In the genomic region with DNA sequence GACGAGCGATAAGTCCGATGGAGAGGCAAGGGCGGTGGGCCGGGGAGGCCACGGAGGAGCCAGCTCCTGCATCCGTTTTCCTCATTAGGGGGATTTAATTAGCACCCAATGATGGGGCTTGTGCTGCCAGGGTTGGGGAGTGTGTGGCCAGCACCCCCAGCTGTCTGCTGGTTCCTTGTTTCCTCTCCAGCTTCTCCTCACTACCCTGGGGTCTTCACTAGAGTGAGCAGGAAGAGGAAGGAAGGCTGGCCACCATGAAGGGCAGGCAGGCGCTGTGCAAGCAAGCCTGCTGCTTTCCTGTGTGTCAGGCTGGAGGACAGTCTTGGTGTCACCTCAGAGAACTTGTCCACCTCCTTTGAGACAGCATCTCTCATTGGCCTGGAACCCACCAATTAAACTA, we compare ENCODE assay signal across 23 mouse cellular contexts. TPM values are rescaled to one million over a fixed set of nuclear protein-coding genes. Genes with fewer than 3 reads are reported as not detected.
DNase-seq lines count a peak whose midpoint lies in the region; ATAC-seq lines count a peak whose summit lies in the region.
"Had no signal": no experiment of that assay in that cellular context is flagged by ENCODE, and none has a peak within 500 bp of the region (broad histone marks: within the 10 kb centered on the region; RNA-seq: fewer than 3 reads in every experiment).

No protein-coding gene starts in this region.

- no peak overlapping the region for H3K27ac ChIP-seq in midbrain, embryonic 11.5 days (ENCODE audit: low read depth, low read length)
- no peak overlapping the region for H3K27ac ChIP-seq in midbrain, embryonic 16.5 days (ENCODE audit: low read length)
- peak overlapping the region; percentile 82 for H3K27ac ChIP-seq in forebrain, embryonic 10.5 days
- H3K27ac ChIP-seq in forebrain, embryonic 16.5 days (ENCODE audit: low read length), result peak overlapping the region; percentile 53
- H3K27ac ChIP-seq in limb, embryonic 11.5 days (replicated peaks; ENCODE audit: low read depth, low read length), result no peak overlapping the region
- H3K27ac ChIP-seq: limb, embryonic 13.5 days; stomach, embryonic 15.5 days had no signal

- H3K9me3 ChIP-seq in midbrain, embryonic 11.5 days (ENCODE audit: control insufficient read depth, low read length), result no peaks in the 10 kb centered on the region
- no peaks in the 10 kb centered on the region for H3K9me3 ChIP-seq in midbrain, embryonic 16.5 days (replicated peaks; ENCODE audit: control insufficient read depth, low read length, poor library complexity, severe bottlenecking)
- peaks cover 20% of the 10 kb centered on the region for H3K9me3 ChIP-seq in forebrain, embryonic 10.5 days
- no peaks in the 10 kb centered on the region for H3K9me3 ChIP-seq in forebrain, embryonic 16.5 days (ENCODE audit: control insufficient read depth, low read length)
- no peaks in the 10 kb centered on the region for H3K9me3 ChIP-seq in limb, embryonic 11.5 days (ENCODE audit: control insufficient read depth, low read length)
- H3K9me3 ChIP-seq: stomach, embryonic 15.5 days had no signal

- H3K9ac ChIP-seq in midbrain, embryonic 11.5 days (ENCODE audit: low read length), result no peak overlapping the region
- no peak overlapping the region for H3K9ac ChIP-seq in midbrain, embryonic 16.5 days (ENCODE audit: low read depth, low read length)
- no peak overlapping the region for H3K9ac ChIP-seq in forebrain, embryonic 16.5 days (replicated peaks; ENCODE audit: low read depth, low read length)
- H3K9ac ChIP-seq in limb, embryonic 11.5 days (ENCODE audit: low read length), result no peak overlapping the region
- H3K9ac ChIP-seq: limb, embryonic 13.5 days; midbrain, embryonic 12.5 days; stomach, embryonic 15.5 days had no signal

- peak; percentile 72 for DNase-seq in midbrain, embryonic 11.5 days (ENCODE audit: low spot score, missing footprints)
- DNase-seq in forebrain, embryonic 10.5 days (ENCODE audit: extremely low spot score, low spot score), result peak; percentile 38
- DNase-seq in limb, embryonic 11.5 days (ENCODE audit: low spot score), result peak; percentile 26
- no peak for DNase-seq in adrenal gland, postnatal 4 days (ENCODE audit: low spot score in 2 of 2)
- DNase-seq in frontal cortex, postnatal 14 days (ENCODE audit: low spot score in 2 of 2), result no peak
- DNase-seq: adrenal gland, postnatal 10 days; cerebellum, adult 9-11 months; heart, adult 11 months; kidney, adult 8-10 months; kidney, postnatal 36 days; lung, postnatal 14 days; right cerebral cortex, adult 18-20 months; spleen, adult 18-20 months had no signal

- H3K4me3 ChIP-seq in midbrain, embryonic 11.5 days (ENCODE audit: low read depth, low read length), result no peak overlapping the region
- no peak overlapping the region for H3K4me3 ChIP-seq in midbrain, embryonic 16.5 days (ENCODE audit: low read depth, low read length)
- peak overlapping the region; percentile 30; the same call in 1 of the 2 replicates for H3K4me3 ChIP-seq in forebrain, embryonic 10.5 days
- no peak overlapping the region for H3K4me3 ChIP-seq in forebrain, embryonic 16.5 days (replicated peaks; ENCODE audit: low read length)
- H3K4me3 ChIP-seq in limb, embryonic 11.5 days (ENCODE audit: low read depth, low read length), result no peak overlapping the region
- H3K4me3 ChIP-seq: limb, embryonic 13.5 days; midbrain, embryonic 12.5 days; stomach, embryonic 15.5 days had no signal

- H3K4me1 ChIP-seq in midbrain, embryonic 11.5 days (ENCODE audit: control insufficient read depth, insufficient read depth, low read length), result peaks cover 12% of the 10 kb centered on the region
- H3K4me1 ChIP-seq in midbrain, embryonic 16.5 days (ENCODE audit: control insufficient read depth, insufficient read depth, low read length), result peaks cover 16% of the 10 kb centered on the region
- peaks cover 32% of the 10 kb centered on the region for H3K4me1 ChIP-seq in forebrain, embryonic 10.5 days
- H3K4me1 ChIP-seq in forebrain, embryonic 16.5 days (replicated peaks; ENCODE audit: control insufficient read depth, insufficient read depth, low read length), result peaks cover 18% of the 10 kb centered on the region
- H3K4me1 ChIP-seq in limb, embryonic 11.5 days (ENCODE audit: control insufficient read depth, insufficient read depth, low read length), result no peaks in the 10 kb centered on the region; the same call in 1 of the 2 replicates
- H3K4me1 ChIP-seq: stomach, embryonic 15.5 days had no signal

- no peak overlapping the region for H3K4me2 ChIP-seq in midbrain, embryonic 11.5 days
- H3K4me2 ChIP-seq in midbrain, embryonic 16.5 days (ENCODE audit: low read length), result no peak overlapping the region
- peak overlapping the region; percentile 11; the same call in 1 of the 2 replicates for H3K4me2 ChIP-seq in forebrain, embryonic 16.5 days (ENCODE audit: low read length)
- no peak overlapping the region for H3K4me2 ChIP-seq in limb, embryonic 11.5 days (ENCODE audit: low read depth, severe bottlenecking)
- H3K4me2 ChIP-seq: limb, embryonic 13.5 days; stomach, embryonic 15.5 days had no signal

- WGBS in midbrain, embryonic 11.5 days, result 69% methylated on average over 8 of the region's 8 CpGs
- 50% methylated on average over 8 of the region's 8 CpGs for WGBS in midbrain, embryonic 16.5 days
- WGBS in forebrain, embryonic 10.5 days, result 47% methylated on average over 8 of the region's 8 CpGs
- 16% methylated on average over 8 of the region's 8 CpGs for WGBS in forebrain, embryonic 16.5 days
- 51% methylated on average over 8 of the region's 8 CpGs for WGBS in limb, embryonic 11.5 days

- no peaks in the 10 kb centered on the region for H3K27me3 ChIP-seq in midbrain, embryonic 11.5 days (ENCODE audit: control insufficient read depth, insufficient read depth, low read length)
- H3K27me3 ChIP-seq in midbrain, embryonic 16.5 days (ENCODE audit: control insufficient read depth, insufficient read depth, low read depth, low read length), result no peaks in the 10 kb centered on the region
- H3K27me3 ChIP-seq in forebrain, embryonic 10.5 days (ENCODE audit: poor library complexity, severe bottlenecking), result peaks cover 17% of the 10 kb centered on the region
- no peaks in the 10 kb centered on the region for H3K27me3 ChIP-seq in forebrain, embryonic 16.5 days (replicated peaks; ENCODE audit: control insufficient read depth, insufficient read depth, low read length)
- no peaks in the 10 kb centered on the region for H3K27me3 ChIP-seq in limb, embryonic 11.5 days (ENCODE audit: control insufficient read depth, insufficient read depth, low read length)
- H3K27me3 ChIP-seq: limb, embryonic 13.5 days; midbrain, embryonic 12.5 days; stomach, embryonic 15.5 days had no signal

- no peak for ATAC-seq in midbrain, embryonic 11.5 days (ENCODE audit: low FRiP score)
- no peak for ATAC-seq in midbrain, embryonic 16.5 days
- peak; percentile 77 for ATAC-seq in forebrain, embryonic 16.5 days
- ATAC-seq in limb, embryonic 11.5 days (ENCODE audit: insufficient number of reproducible peaks, low FRiP score, low TSS enrichment, low read depth), result no peak

- no peaks in the 10 kb centered on the region for H3K36me3 ChIP-seq in midbrain, embryonic 11.5 days (ENCODE audit: control insufficient read depth, insufficient read depth, low read length)
- no peaks in the 10 kb centered on the region for H3K36me3 ChIP-seq in midbrain, embryonic 16.5 days (ENCODE audit: control insufficient read depth, insufficient read depth, low read length)
- H3K36me3 ChIP-seq in forebrain, embryonic 10.5 days (replicated peaks), result no peaks in the 10 kb centered on the region
- H3K36me3 ChIP-seq in forebrain, embryonic 16.5 days (ENCODE audit: control insufficient read depth, insufficient read depth), result no peaks in the 10 kb centered on the region
- no peaks in the 10 kb centered on the region for H3K36me3 ChIP-seq in limb, embryonic 11.5 days (ENCODE audit: control insufficient read depth, insufficient read depth, low read length)
- H3K36me3 ChIP-seq: G1E; limb, embryonic 13.5 days; midbrain, embryonic 12.5 days; stomach, embryonic 15.5 days had no signal

RNA-seq across cellular contexts. Expression of a gene that starts 2.9 kb away (rescaled TPM):
- 0.15 TPM in 1 of 2 replicates, not detected in the other for polyA plus RNA-seq in midbrain, embryonic 11.5 days (2014; fragmentation: Nextera tagmentation; extraction: Ambion mirVana)
- not detected in 2 replicates for polyA plus RNA-seq in midbrain, embryonic 16.5 days (2015; fragmentation: Nextera tagmentation; extraction: Ambion mirVana)
- 0.22 TPM in 1 of 2 replicates, not detected in the other for polyA plus RNA-seq in forebrain, embryonic 10.5 days (2016; fragmentation: Nextera tagmentation; extraction: Ambion mirVana)
- polyA plus RNA-seq in forebrain, embryonic 16.5 days (2015; fragmentation: Nextera tagmentation; extraction: Ambion mirVana), result not detected in 2 replicates
- 0.08 TPM in 1 of 2 replicates, not detected in the other for polyA plus RNA-seq in limb, embryonic 11.5 days (2014; fragmentation: Nextera tagmentation; extraction: Ambion mirVana)
- total RNA-seq in adrenal gland, postnatal 4 days (2021), result not detected
- total RNA-seq: adrenal gland, postnatal 10 days; G1E had no signal
- polyA plus RNA-seq: G1E; heart, embryonic 16.5 days; limb, embryonic 13.5 days; liver, embryonic 16.5 days; midbrain, embryonic 12.5 days; neural tube, embryonic 14.5 days; stomach, embryonic 15.5 days; urinary bladder, adult 2 months had no signal

RNA-seq across cellular contexts. Expression of a gene that starts 34.1 kb away (rescaled TPM):
- polyA plus RNA-seq in midbrain, embryonic 11.5 days (2014; fragmentation: Nextera tagmentation; extraction: Ambion mirVana), result 26.4 and 27.1 TPM in 2 replicates
- polyA plus RNA-seq in midbrain, embryonic 16.5 days (2015; fragmentation: Nextera tagmentation; extraction: Ambion mirVana), result 17.3 and 17.6 TPM in 2 replicates
- 32.3 and 33.0 TPM in 2 replicates for polyA plus RNA-seq in forebrain, embryonic 10.5 days (2016; fragmentation: Nextera tagmentation; extraction: Ambion mirVana)
- polyA plus RNA-seq in forebrain, embryonic 16.5 days (2015; fragmentation: Nextera tagmentation; extraction: Ambion mirVana), result 17.9 and 19.9 TPM in 2 replicates
- polyA plus RNA-seq in limb, embryonic 11.5 days (2014; fragmentation: Nextera tagmentation; extraction: Ambion mirVana), result 37.9 and 38.9 TPM in 2 replicates
- 10 to 100 TPM; 14.2 to 17.0 TPM for total RNA-seq in adrenal gland, postnatal 4 days (2021)

RNA-seq across cellular contexts. Expression of a gene that starts 44.0 kb away (rescaled TPM):
- 59.3 and 62.0 TPM in 2 replicates for polyA plus RNA-seq in midbrain, embryonic 11.5 days (2014; fragmentation: Nextera tagmentation; extraction: Ambion mirVana)
- 58.7 and 63.4 TPM in 2 replicates for polyA plus RNA-seq in midbrain, embryonic 16.5 days (2015; fragmentation: Nextera tagmentation; extraction: Ambion mirVana)
- 70.9 and 76.7 TPM in 2 replicates for polyA plus RNA-seq in forebrain, embryonic 10.5 days (2016; fragmentation: Nextera tagmentation; extraction: Ambion mirVana)
- 77.7 and 80.6 TPM in 2 replicates for polyA plus RNA-seq in forebrain, embryonic 16.5 days (2015; fragmentation: Nextera tagmentation; extraction: Ambion mirVana)
- polyA plus RNA-seq in limb, embryonic 11.5 days (2014; fragmentation: Nextera tagmentation; extraction: Ambion mirVana), result 60.4 and 64.2 TPM in 2 replicates
- 10 to 100 TPM; 36.4 to 39.4 TPM for total RNA-seq in adrenal gland, postnatal 4 days (2021)

RNA-seq across cellular contexts. Expression of a gene that starts 48.5 kb away (rescaled TPM):
- polyA plus RNA-seq in midbrain, embryonic 11.5 days (2014; fragmentation: Nextera tagmentation; extraction: Ambion mirVana), result 0.15 TPM in 1 of 2 replicates, not detected in the other
- not detected in 2 replicates for polyA plus RNA-seq in midbrain, embryonic 16.5 days (2015; fragmentation: Nextera tagmentation; extraction: Ambion mirVana)
- not detected in 2 replicates for polyA plus RNA-seq in forebrain, embryonic 10.5 days (2016; fragmentation: Nextera tagmentation; extraction: Ambion mirVana)
- not detected in 2 replicates for polyA plus RNA-seq in forebrain, embryonic 16.5 days (2015; fragmentation: Nextera tagmentation; extraction: Ambion mirVana)
- 0.08 TPM in 1 of 2 replicates, not detected in the other for polyA plus RNA-seq in limb, embryonic 11.5 days (2014; fragmentation: Nextera tagmentation; extraction: Ambion mirVana)
- 10 to 100 TPM in 1 of 2 experiments, 1 to 10 TPM in 1; 2.1 to 34.3 TPM for total RNA-seq in adrenal gland, postnatal 4 days (2021)
- polyA plus RNA-seq: G1E; heart, embryonic 16.5 days; limb, embryonic 13.5 days; midbrain, embryonic 12.5 days; neural tube, embryonic 14.5 days; urinary bladder, adult 2 months had no signal

Comparison
In these comparisons a context has a peak if more than half of its experiments do, and no peak if none do; other contexts are left out.
1. DNase-seq: peak in midbrain, embryonic 11.5 days (single experiment), forebrain, embryonic 10.5 days (single experiment) and limb, embryonic 11.5 days (single experiment); none in adrenal gland, postnatal 4 days (0 of 2) and frontal cortex, postnatal 14 days (0 of 2).
2. H3K27ac ChIP-seq: peak in forebrain, embryonic 10.5 days (single experiment) and forebrain, embryonic 16.5 days (single experiment); none in midbrain, embryonic 11.5 days (single experiment), midbrain, embryonic 16.5 days (single experiment) and limb, embryonic 11.5 days (single experiment).